Mouse (Mus musculus) MEL (cell line): ENCODE measurements around the gene Cd24a.

Experiments used
- CTCF ChIP-seq, 3 experiments: IDR thresholded peaks in 2 of 3; conservative IDR thresholded peaks in 1 of 3; 2 replicates each; pipeline ENCODE4 v1.5.1; 2011 to 2012; ENCODE audit warnings: low read length in 3 of 3, low read depth in 2 of 3, mild to moderate bottlenecking in 2 of 3, improper control_type of control experiment in 1 of 3, inconsistent platforms in 1 of 3, mixed read lengths in 1 of 3, moderate library complexity in 1 of 3; ENCODE audit not compliant: control insufficient read depth in 1 of 3, insufficient read depth in 1 of 3, poor library complexity in 1 of 3, severe bottlenecking in 1 of 3
- MAFK ChIP-seq: IDR thresholded peaks from 2 replicates; pipeline ENCODE4 v1.6.1; 2011; ENCODE audit warnings: low read depth, mild to moderate bottlenecking, low read length, improper control_type of control experiment, borderline replicate concordance
- MXI1 ChIP-seq: IDR thresholded peaks from 2 replicates; pipeline ENCODE4 v1.6.1; 2011; ENCODE audit warnings: mild to moderate bottlenecking, low read depth, low read length, improper control_type of control experiment
- POLR2A ChIP-seq, 2 experiments: IDR thresholded peaks; 2 replicates each; pipeline ENCODE4 v1.6.1; 2011 to 2012; ENCODE audit warnings: low read length in 2 of 2, mild to moderate bottlenecking in 2 of 2, control low read depth in 1 of 2, improper control_type of control experiment in 1 of 2, low read depth in 1 of 2, moderate library complexity in 1 of 2; ENCODE audit not compliant: control insufficient read depth in 1 of 2, insufficient read depth in 1 of 2, poor library complexity in 1 of 2
- POLR2AphosphoS2 ChIP-seq: IDR thresholded peaks from 2 replicates; pipeline ENCODE4 v1.6.1; 2011; ENCODE audit warnings: low read length, improper control_type of control experiment
- TAL1 ChIP-seq: IDR thresholded peaks from 2 replicates; pipeline ENCODE4 v1.6.1; 2012; ENCODE audit warnings: mild to moderate bottlenecking, inconsistent platforms, low read length, moderate library complexity, mixed read lengths

GRCm38 (mm10) chr10:43633117-43633516 is 55.0 kb downstream of the Cd24a start:
- TF ChIP-seq POLR2A (IDR thresholded peaks at IDR 0.05; ENCODE audit: control insufficient read depth in 1 of 2, insufficient read depth in 1 of 2, low read depth in 1 of 2, low read length in 2 of 2, poor library complexity in 1 of 2) (no peak), TAL1 (peak; percentile 32), CTCF (IDR thresholded peaks at IDR 0.05 in 2 of 3, conservative IDR thresholded peaks at IDR 0.05 in 1 of 3; ENCODE audit: control insufficient read depth in 1 of 3, insufficient read depth in 1 of 3, low read depth in 2 of 3, low read length in 3 of 3, poor library complexity in 1 of 3, severe bottlenecking in 1 of 3) (no peak), MXI1 (no peak), MAFK (no peak), POLR2AphosphoS2 (no peak)
